Comparison of ENCODE assay signal across 8 mouse cellular contexts in genomic region chr16:77099018-77099869, GRCm38 (mm10).
DNase-seq lines count a peak whose midpoint lies in the region; ATAC-seq and TF ChIP-seq lines count a peak whose summit lies in the region.

No protein-coding gene starts in this region.

- no peaks in the 10 kb centered on the region for H3K27me3 ChIP-seq in lung, embryonic 16.5 days (ENCODE audit: control insufficient read depth, insufficient read depth, low read depth, low read length)

- peak; percentile 60; the same call in 1 of the 2 replicates for ATAC-seq in lung, embryonic 16.5 days (ENCODE audit: low read depth)
- ATAC-seq in erythroblast, adult 5-6 weeks (replicated peaks; ENCODE audit: low FRiP score, poor library complexity, severe bottlenecking): no peak

- no peaks in the 10 kb centered on the region for H3K9me3 ChIP-seq in ES-E14 (ENCODE audit: control insufficient read depth, insufficient read depth, low read depth, low read length)
- H3K9me3 ChIP-seq in lung, embryonic 16.5 days (ENCODE audit: control insufficient read depth, low read length): no peaks in the 10 kb centered on the region

- H3K4me1 ChIP-seq in ES-E14 (ENCODE audit: control insufficient read depth in 2 of 2, insufficient read depth in 2 of 2, low read length in 2 of 2, poor library complexity in 1 of 2): no peaks in the 10 kb centered on the region
- H3K4me1 ChIP-seq in lung, embryonic 16.5 days (replicated peaks; ENCODE audit: control insufficient read depth, insufficient read depth, low read length): no peaks in the 10 kb centered on the region

- in situ Hi-C loops in ES-E14 (cut with MboI; ENCODE audit: low sequenced_read_pairs in 2 of 2, unreplicated experiment in 2 of 2): no loop called here

- H3K27ac ChIP-seq in ES-E14 (ENCODE audit: insufficient read depth, low read depth, low read length, poor library complexity, severe bottlenecking): no peak overlapping the region
- H3K27ac ChIP-seq in lung, embryonic 16.5 days (ENCODE audit: low read length): no peak overlapping the region

- DNase-seq in ES-E14 (ENCODE audit: low read depth, low spot score): peak; percentile 47
- DNase-seq in adrenal gland, postnatal 25 days: peak; percentile 71
- DNase-seq in embryo, embryonic 9.5 days (ENCODE audit: extremely low spot score): peak; percentile 48
- peak; percentile 17 for DNase-seq in gonadal fat pad, adult 2 months (ENCODE audit: low read depth)
- peak; percentile 61 to 70 for DNase-seq in kidney, postnatal 4 days
- peak; percentile 57 for DNase-seq in ovary, postnatal 36 days (ENCODE audit: low spot score)

- H3K9ac ChIP-seq in ES-E14 (ENCODE audit: insufficient read depth, low read depth, low read length, poor library complexity, severe bottlenecking): no peak overlapping the region
- no peak overlapping the region for H3K9ac ChIP-seq in lung, embryonic 16.5 days (ENCODE audit: low read length)

- no peak overlapping the region for H3K4me2 ChIP-seq in lung, embryonic 16.5 days (ENCODE audit: low read depth, low read length)

- H3K36me3 ChIP-seq in ES-E14 (ENCODE audit: control insufficient read depth, insufficient read depth, low read length, poor library complexity, severe bottlenecking): no peaks in the 10 kb centered on the region
- H3K36me3 ChIP-seq in lung, embryonic 16.5 days (ENCODE audit: control insufficient read depth, insufficient read depth, low read length): peaks cover 7% of the 10 kb centered on the region; the same call in 1 of the 2 replicates

- 68% methylated on average over 8 of the region's 8 CpGs for WGBS in lung, embryonic 16.5 days

- H3K4me3 ChIP-seq in ES-E14 (ENCODE audit: insufficient read depth in 1 of 2, low read depth in 1 of 2, low read length in 2 of 2, poor library complexity in 1 of 2, severe bottlenecking in 1 of 2): no peak overlapping the region
- no peak overlapping the region for H3K4me3 ChIP-seq in lung, embryonic 16.5 days (ENCODE audit: low read length)

TF ChIP-seq in ES-E14, 5 proteins besides CTCF, POLR2A, EP300 and RAD21:
- TF ChIP-seq ZC3H11A (IDR thresholded peaks at IDR 0.05; ENCODE audit: borderline replicate concordance, low read depth, low read length) (no peak), ZNF384 (IDR thresholded peaks at IDR 0.05; ENCODE audit: low read depth, low read length) (no peak), CHD2 (IDR thresholded peaks at IDR 0.05; ENCODE audit: low read depth, low read length) (no peak)

Comparison
In these comparisons a context has a peak if more than half of its experiments do, and no peak if none do; other contexts are left out.
1. DNase-seq: peak in every context shown above with its lines; median percentile 71 in adrenal gland, postnatal 25 days; 66 in kidney, postnatal 4 days; 57 in ovary, postnatal 36 days; 48 in embryo, embryonic 9.5 days; 47 in ES-E14; 17 in gonadal fat pad, adult 2 months.